Mouse (Mus musculus) kidney, embryonic 14.5 days (tissue): ENCODE measurements around the gene Rap1a. TPM values are rescaled to one million over a fixed set of nuclear protein-coding genes. Genes with fewer than 3 reads are reported as not detected.

ENCODE experiments used
- ATAC-seq: fragments of 200-750 bp; cut with Nextera tagmentation; 2 replicates; pipeline ENCODE4 v1.8.0; 2017; ENCODE audit warnings: moderate number of reproducible peaks, mild to moderate bottlenecking, moderate TSS enrichment, moderate library complexity; ENCODE audit not compliant: low FRiP score, low TSS enrichment
- H3K27ac ChIP-seq: fragments of 300-500 bp; sonication (generic); 2 replicates; pipeline ENCODE4 v1.5.1; 2014; ENCODE audit warnings: low read depth, mild to moderate bottlenecking, low read length, moderate library complexity, mixed read lengths
- H3K27me3 ChIP-seq: fragments of 300-500 bp; sonication (generic); 2 replicates; pipeline ENCODE4 v1.6.1; 2014; ENCODE audit warnings: mild to moderate bottlenecking, low read length; ENCODE audit not compliant: control insufficient read depth, insufficient read depth
- H3K36me3 ChIP-seq: fragments of 300-500 bp; sonication (generic); 2 replicates; pipeline ENCODE4 v1.6.1; 2014; ENCODE audit warnings: low read length, mixed read lengths; ENCODE audit not compliant: control insufficient read depth, insufficient read depth
- H3K4me1 ChIP-seq: fragments of 300-500 bp; sonication (generic); 2 replicates; pipeline ENCODE4 v1.6.1; 2014; ENCODE audit warnings: low read length, mixed read lengths; ENCODE audit not compliant: control insufficient read depth, insufficient read depth
- H3K4me2 ChIP-seq: fragments of 300-500 bp; sonication (generic); replicated peaks from 2 replicates; pipeline ENCODE4 v1.6.1; 2014; ENCODE audit warnings: low read depth, mild to moderate bottlenecking, low read length
- H3K4me3 ChIP-seq: fragments of 300-500 bp; sonication (generic); 2 replicates; pipeline ENCODE4 v1.5.1; 2014; ENCODE audit warnings: mild to moderate bottlenecking, low read length
- H3K9ac ChIP-seq: fragments of 300-500 bp; sonication (generic); 2 replicates; pipeline ENCODE4 v1.6.1; 2014; ENCODE audit warnings: low read depth, mild to moderate bottlenecking, low read length, moderate library complexity
- H3K9me3 ChIP-seq: fragments of 300-500 bp; sonication (generic); 2 replicates; pipeline ENCODE4 v1.6.1; 2016; ENCODE audit warnings: low read length; ENCODE audit not compliant: control insufficient read depth
- WGBS: fragments of 180-500 bp; shearing (Covaris S2); extraction: QIAGEN DNeasy Blood & Tissue Kit; methylation state at CpG from one replicate; pipeline ENCODE4 v1.1.7; 2014; 5-methylcytosine and 5-hydroxymethylcytosine counted together
- polyA plus RNA-seq: library from polyadenylated mRNA; unstranded; fragments of >200 nt; fragmentation: Nextera tagmentation; extraction: Ambion mirVana; gene quantifications from 2 replicates; pipeline ENCODE4 v1.2.1, GENCODE M21; 2014

Gene Rap1a
- polyA plus RNA-seq, 1 experiment from 2014 or later = 89.0 TPM

- Histone ChIP-seq H3K4me2 (no peak overlapping the region), H3K27me3 (no peaks in the 10 kb centered on the region), H3K36me3 (peaks cover 22% of the 10 kb centered on the region; the same call in 1 of the 2 replicates), H3K4me1 (no peaks in the 10 kb centered on the region), H3K27ac (no peak overlapping the region), H3K4me3 (no peak overlapping the region), H3K9ac (no peak overlapping the region), H3K9me3 (no peaks in the 10 kb centered on the region)
- 86% methylated on average over 3 of the region's 3 CpGs for WGBS
- ATAC-seq = no peak
Measured at GRCm38 (mm10) chr3:105737666-105738065, 63.5 kb downstream of the Rap1a start.

DNA sequence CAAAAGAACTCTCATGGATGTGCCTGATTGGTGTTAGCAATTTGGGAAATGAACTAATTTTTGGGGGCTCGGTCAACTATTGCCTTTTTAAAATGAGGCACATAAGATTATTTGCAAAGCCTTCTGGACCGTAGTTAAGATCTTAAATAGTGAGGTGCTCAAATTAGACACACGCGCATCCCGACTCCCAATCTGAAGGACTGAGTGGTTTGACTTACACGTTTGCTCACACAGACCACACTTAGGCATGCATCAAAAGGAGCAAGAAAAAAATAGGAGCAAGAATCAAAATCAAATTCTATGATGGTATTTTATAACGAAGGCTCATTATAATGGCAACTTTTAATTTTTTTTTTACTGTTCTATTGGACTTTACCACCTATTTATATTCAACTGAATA is 64.1 kb downstream of the Rap1a start:
- no peak for ATAC-seq
- no peaks in the 10 kb centered on the region for H3K4me1 ChIP-seq
- no peaks in the 10 kb centered on the region for H3K9me3 ChIP-seq
- no peak overlapping the region for H3K9ac ChIP-seq
- H3K4me3 ChIP-seq = no peak overlapping the region
- no peaks in the 10 kb centered on the region for H3K27me3 ChIP-seq
- no peak overlapping the region for H3K27ac ChIP-seq
- peaks cover 22% of the 10 kb centered on the region; the same call in 1 of the 2 replicates for H3K36me3 ChIP-seq
- H3K4me2 ChIP-seq = no peak overlapping the region
- 90% methylated on average over 7 of the region's 7 CpGs for WGBS

GRCm38 (mm10) chr3:105736148-105736547 is 65.0 kb downstream of the Rap1a start:
- Histone ChIP-seq H3K4me1 (no peaks in the 10 kb centered on the region), H3K36me3 (peaks cover 24% of the 10 kb centered on the region; the same call in 1 of the 2 replicates), H3K27ac (no peak overlapping the region), H3K4me3 (no peak overlapping the region), H3K9ac (no peak overlapping the region), H3K27me3 (no peaks in the 10 kb centered on the region), H3K4me2 (no peak overlapping the region), H3K9me3 (no peaks in the 10 kb centered on the region)
- no peak for ATAC-seq
- WGBS = 94% methylated on average over 1 of the region's 1 CpGs

DNA sequence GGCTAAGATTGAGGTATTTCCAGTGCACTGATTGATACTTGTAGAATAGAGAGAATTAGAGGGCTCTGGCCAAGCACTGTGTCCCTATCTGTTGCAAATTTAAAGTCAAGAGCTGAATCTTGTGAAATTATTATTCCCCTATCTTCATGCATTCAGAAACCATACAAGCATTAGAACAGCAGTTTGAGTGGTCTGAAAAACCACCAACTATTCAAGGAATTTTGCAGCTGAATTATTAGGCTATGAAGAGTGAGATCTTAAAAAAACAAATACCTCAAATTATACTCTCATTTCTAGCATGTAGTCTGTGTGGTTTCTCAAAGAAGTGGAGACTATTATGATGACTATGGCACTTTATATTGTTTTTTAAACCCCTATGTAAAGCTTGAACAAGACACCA is 65.9 kb downstream of the Rap1a start:
- H3K4me1 ChIP-seq = no peaks in the 10 kb centered on the region
- no peaks in the 10 kb centered on the region for H3K27me3 ChIP-seq
- no peaks in the 10 kb centered on the region for H3K9me3 ChIP-seq
- no peak overlapping the region for H3K4me2 ChIP-seq
- no peak overlapping the region for H3K4me3 ChIP-seq
- no peak overlapping the region for H3K9ac ChIP-seq
- no peak overlapping the region for H3K27ac ChIP-seq
- peaks cover 32% of the 10 kb centered on the region; the same call in 1 of the 2 replicates for H3K36me3 ChIP-seq
- ATAC-seq = no peak

DNA sequence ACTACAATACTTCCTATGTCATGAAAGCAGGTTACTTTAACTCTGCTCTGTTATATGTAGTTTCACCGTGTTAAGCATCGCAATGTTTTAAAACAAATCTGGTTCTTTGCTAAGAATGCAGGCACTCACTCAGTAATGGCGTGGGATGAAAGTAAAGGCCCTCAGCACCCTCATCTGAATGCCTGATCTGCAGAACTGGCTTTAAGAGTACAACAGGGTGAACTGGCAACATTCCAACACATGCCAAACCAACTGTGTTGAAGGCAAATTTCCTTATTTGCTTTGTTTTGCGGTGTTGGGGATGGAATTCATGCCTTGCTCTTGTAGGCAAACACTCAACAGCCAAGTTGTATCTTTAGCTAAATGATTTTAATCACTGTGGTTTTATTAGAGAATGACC is 67.6 kb downstream of the Rap1a start:
- H3K36me3 ChIP-seq = peaks cover 31% of the 10 kb centered on the region; the same call in 1 of the 2 replicates
- no peak for ATAC-seq
- no peaks in the 10 kb centered on the region for H3K27me3 ChIP-seq
- no peak overlapping the region for H3K27ac ChIP-seq
- H3K9ac ChIP-seq = no peak overlapping the region
- no peak overlapping the region for H3K4me3 ChIP-seq
- no peaks in the 10 kb centered on the region for H3K9me3 ChIP-seq
- H3K4me2 ChIP-seq = no peak overlapping the region
- 96% methylated on average over 4 of the region's 4 CpGs for whole genome bisulfite sequencing
- no peaks in the 10 kb centered on the region for H3K4me1 ChIP-seq

DNA sequence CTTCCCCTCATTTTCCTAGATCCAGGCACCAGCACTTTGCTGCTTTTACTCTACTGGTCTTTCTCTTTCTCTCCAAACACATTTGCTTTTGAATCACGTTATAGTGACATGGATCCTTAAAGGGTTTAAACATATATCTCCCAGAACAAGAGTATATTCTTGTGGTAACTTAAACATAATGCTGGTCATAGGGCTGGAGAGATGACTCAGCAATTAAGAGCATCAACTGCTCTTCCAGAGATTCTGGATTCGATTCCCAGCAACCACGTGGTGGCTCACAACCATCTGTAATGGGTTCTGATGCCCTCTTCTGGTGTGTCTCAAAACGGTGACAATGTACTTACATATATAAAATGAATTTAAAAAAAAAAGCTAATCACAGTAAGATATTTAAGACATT is 68.8 kb downstream of the Rap1a start:
- Histone ChIP-seq H3K36me3 (peaks cover 26% of the 10 kb centered on the region; the same call in 1 of the 2 replicates), H3K9me3 (no peaks in the 10 kb centered on the region), H3K4me3 (no peak overlapping the region), H3K27me3 (no peaks in the 10 kb centered on the region), H3K4me2 (no peak overlapping the region), H3K27ac (no peak overlapping the region), H3K4me1 (no peaks in the 10 kb centered on the region), H3K9ac (no peak overlapping the region)
- ATAC-seq = no peak
- 93% methylated on average over 4 of the region's 4 CpGs for WGBS

- Histone ChIP-seq H3K4me1 (no peaks in the 10 kb centered on the region), H3K36me3 (peaks cover 9% of the 10 kb centered on the region; the same call in 1 of the 2 replicates), H3K9me3 (no peaks in the 10 kb centered on the region), H3K27me3 (no peaks in the 10 kb centered on the region), H3K27ac (no peak overlapping the region), H3K9ac (no peak overlapping the region), H3K4me2 (no peak overlapping the region), H3K4me3 (no peak overlapping the region)
- ATAC-seq = no peak
- WGBS = 3% methylated on average over 1 of the region's 1 CpGs
Measured at GRCm38 (mm10) chr3:105726037-105726436, 75.1 kb downstream of the Rap1a start.

GRCm38 (mm10) chr3:105722510-105722909 is 78.6 kb downstream of the Rap1a start:
- ATAC-seq = no peak
- Histone ChIP-seq H3K4me3 (no peak overlapping the region), H3K4me1 (peaks cover 11% of the 10 kb centered on the region; the same call in 1 of the 2 replicates), H3K36me3 (no peaks in the 10 kb centered on the region; the same call in 1 of the 2 replicates), H3K4me2 (no peak overlapping the region), H3K27me3 (no peaks in the 10 kb centered on the region), H3K27ac (no peak overlapping the region), H3K9me3 (no peaks in the 10 kb centered on the region), H3K9ac (no peak overlapping the region)
- 82% methylated on average over 3 of the region's 3 CpGs for WGBS

GRCm38 (mm10) chr3:105721681-105722201 is 79.4 kb downstream of the Rap1a start:
- H3K9ac ChIP-seq = no peak overlapping the region
- no peak for ATAC-seq
- 83% methylated on average over 2 of the region's 2 CpGs for WGBS
- H3K27ac ChIP-seq = no peak overlapping the region
- H3K9me3 ChIP-seq = no peaks in the 10 kb centered on the region
- H3K36me3 ChIP-seq = no peaks in the 10 kb centered on the region; the same call in 1 of the 2 replicates
- H3K27me3 ChIP-seq = no peaks in the 10 kb centered on the region
- no peak overlapping the region for H3K4me2 ChIP-seq
- H3K4me3 ChIP-seq = no peak overlapping the region
- peaks cover 11% of the 10 kb centered on the region; the same call in 1 of the 2 replicates for H3K4me1 ChIP-seq
